Mouse (Mus musculus) testis, adult 10 weeks (tissue): ENCODE data around the gene Fscn1. TPM values are rescaled to one million over a fixed set of nuclear protein-coding genes. Genes with fewer than 3 reads are reported as not detected.

Source experiments
- polyA plus RNA-seq: library from polyadenylated mRNA; stranded (reverse); fragments of 350-450 nt; fragmentation: Illumina TruSeq; extraction: RNeasy Lipid Tissue Mini Kit (QIAGEN cat#74804); gene quantifications from one replicate; pipeline ENCODE4 v1.2.3, GENCODE M21; 2014; ENCODE audit warnings: low read depth, low replicate concordance

Gene Fscn1
- 1.2 TPM for polyA plus RNA-seq

DNA sequence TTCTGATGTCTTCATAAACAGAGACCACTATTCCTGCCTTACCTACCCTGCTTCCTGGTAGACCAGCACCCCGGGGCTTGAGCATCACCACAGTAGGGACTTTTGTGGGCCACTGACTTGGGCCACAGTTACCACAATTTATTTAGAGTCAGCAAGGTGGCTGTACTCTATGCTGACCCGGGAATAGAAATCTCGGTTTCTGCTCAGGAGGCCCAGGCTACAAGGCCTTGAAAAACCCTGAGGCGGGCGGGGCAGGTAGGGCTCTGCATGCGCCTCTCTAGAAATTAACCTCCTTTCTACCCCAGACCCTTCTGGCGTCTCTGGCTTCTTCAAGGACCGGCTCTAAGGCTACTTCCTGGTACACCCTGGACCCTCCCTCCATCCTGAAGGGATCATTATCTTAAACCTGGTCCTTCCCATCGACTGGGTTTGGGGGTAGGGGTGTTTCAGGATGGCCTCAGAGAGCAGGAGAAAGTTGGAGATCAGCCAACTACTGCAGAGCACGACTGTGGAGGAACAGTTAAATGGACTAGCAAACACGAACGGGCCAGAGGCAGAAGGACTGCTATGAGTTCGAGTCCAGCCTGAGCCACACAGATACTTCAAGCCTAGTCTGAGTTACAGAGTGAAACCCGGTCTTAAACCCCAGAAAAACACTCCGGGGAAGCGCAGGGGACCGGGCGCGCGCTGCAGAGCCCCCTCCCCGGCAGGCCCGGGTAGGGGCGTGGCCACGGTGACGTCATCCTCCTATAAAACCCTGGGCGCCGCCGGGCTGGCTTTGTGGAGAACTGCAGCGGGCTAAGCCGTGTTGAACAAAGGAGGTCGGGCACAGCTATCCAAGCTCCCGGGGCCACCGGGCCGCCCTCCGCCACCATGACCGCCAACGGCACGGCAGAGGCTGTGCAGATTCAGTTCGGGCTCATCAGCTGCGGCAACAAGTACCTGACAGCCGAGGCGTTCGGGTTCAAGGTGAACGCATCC is at the start of gene Fscn1:
TSS of gene Fscn1 (plus strand) at position 768 of the 981 bp plus-strand sequence.

Other genes starting within 250 kb of the Fscn1 start
- 2.2 TPM for gene Tnrc18, start 142.7 kb upstream of the Fscn1 start, polyA plus RNA-seq
- gene Fbxl18, start 64.9 kb upstream of the Fscn1 start, polyA plus RNA-seq: 1.1 TPM
- 306 TPM for gene Actb, start 53.6 kb upstream of the Fscn1 start, polyA plus RNA-seq
- 149 TPM for gene Rnf216, start 152.7 kb downstream of the Fscn1 start, polyA plus RNA-seq
- gene Olfr718-ps1, start 187.2 kb downstream of the Fscn1 start, polyA plus RNA-seq: 0.07 TPM
- gene Rbak, start 220.4 kb downstream of the Fscn1 start, polyA plus RNA-seq: 4.0 TPM
- 35.2 TPM for gene Spdye4b, start 220.7 kb downstream of the Fscn1 start, polyA plus RNA-seq